Mouse (Mus musculus): ENCODE measurements around the gene Lmbrd1.
"Not testable (repeated sequence)": the region's sequence is repeated elsewhere in the genome, so short reads cannot be mapped to it uniquely, and the experiment has no call there.

Gene Lmbrd1

GRCm38 (mm10) chr1:24720209-24720608 is 41.8 kb downstream of the Lmbrd1 start:
- DNase-seq (ENCODE audit: low spot score in 2 of 2), result no peak

- no peak for DNase-seq (ENCODE audit: low spot score in 2 of 2)
These were observed 51.4 kb downstream of the Lmbrd1 start for GRCm38 (mm10) chr1:24729784-24730183.

GRCm38 (mm10) chr1:24732286-24732685 is 53.9 kb downstream of the Lmbrd1 start:
- no peak for DNase-seq (ENCODE audit: low spot score in 2 of 2)

GRCm38 (mm10) chr1:24734866-24735265 is 56.4 kb downstream of the Lmbrd1 start:
- DNase-seq (ENCODE audit: low spot score in 2 of 2), result no peak

GRCm38 (mm10) chr1:24740903-24741302 is 62.5 kb downstream of the Lmbrd1 start:
- DNase-seq (ENCODE audit: low spot score in 2 of 2), result no peak

GRCm38 (mm10) chr1:24741552-24741951 is 63.1 kb downstream of the Lmbrd1 start:
- no peak for DNase-seq (ENCODE audit: low spot score in 2 of 2)

- no peak for DNase-seq (ENCODE audit: low spot score in 2 of 2)
These were observed 64.9 kb downstream of the Lmbrd1 start for GRCm38 (mm10) chr1:24743191-24743924.

- no peak for DNase-seq (ENCODE audit: low spot score in 2 of 2)
These were observed 74.3 kb downstream of the Lmbrd1 start for GRCm38 (mm10) chr1:24752715-24753114.

- DNase-seq (ENCODE audit: low spot score in 2 of 2), result no peak
These were observed 80.1 kb downstream of the Lmbrd1 start for GRCm38 (mm10) chr1:24758516-24758915.

GRCm38 (mm10) chr1:24766466-24766865 is 88.0 kb downstream of the Lmbrd1 start:
- DNase-seq (ENCODE audit: low spot score in 2 of 2), result no peak

GRCm38 (mm10) chr1:24767197-24767596 is 88.8 kb downstream of the Lmbrd1 start:
- not testable (repeated sequence) for DNase-seq (ENCODE audit: low spot score in 2 of 2)

- DNase-seq (ENCODE audit: low spot score in 2 of 2), result no peak
These were observed 95.2 kb downstream of the Lmbrd1 start for GRCm38 (mm10) chr1:24773642-24774041.

- no peak for DNase-seq (ENCODE audit: low spot score in 2 of 2)
These were observed 98.1 kb downstream of the Lmbrd1 start for GRCm38 (mm10) chr1:24776576-24776975.

GRCm38 (mm10) chr1:24793168-24793567 is 114.7 kb downstream of the Lmbrd1 start:
- no peak for DNase-seq (ENCODE audit: low spot score in 2 of 2)

GRCm38 (mm10) chr1:24807971-24808370 is 129.5 kb downstream of the Lmbrd1 start:
- DNase-seq (ENCODE audit: low spot score in 2 of 2), result not testable (repeated sequence)
